Mouse (Mus musculus): ENCODE measurements around the gene Pofut1.
"Not testable (repeated sequence)": the region's sequence is repeated elsewhere in the genome, so short reads cannot be mapped to it uniquely, and the experiment has no call there.

Pofut1 gene

GRCm38 (mm10) chr2:153239021-153239859 is 2.1 kb upstream of the Pofut1 start:
- DNase-seq (ENCODE audit: low spot score): no peak

GRCm38 (mm10) chr2:153239860-153240480 is 1.4 kb upstream of the Pofut1 start:
- DNase-seq (ENCODE audit: low spot score): no peak

- peak; percentile 64 for DNase-seq (ENCODE audit: low spot score)
Measured at GRCm38 (mm10) chr2:153240701-153241235, 565 bp upstream of the Pofut1 start.

- no peak for DNase-seq (ENCODE audit: low spot score)
Measured at GRCm38 (mm10) chr2:153242156-153242555, 823 bp downstream of the Pofut1 start.

GRCm38 (mm10) chr2:153249751-153250150 is 8.4 kb downstream of the Pofut1 start:
- DNase-seq (ENCODE audit: low spot score): no peak

- no peak for DNase-seq (ENCODE audit: low spot score)
Measured at GRCm38 (mm10) chr2:153256604-153257003, 15.3 kb downstream of the Pofut1 start.

GRCm38 (mm10) chr2:153259030-153259863 is 17.9 kb downstream of the Pofut1 start:
- DNase-seq (ENCODE audit: low spot score): no peak

- no peak for DNase-seq (ENCODE audit: low spot score)
Measured at GRCm38 (mm10) chr2:153259864-153260674, 18.7 kb downstream of the Pofut1 start.

- DNase-seq (ENCODE audit: low spot score): no peak
Measured at GRCm38 (mm10) chr2:153263053-153263452, 21.7 kb downstream of the Pofut1 start.

- DNase-seq (ENCODE audit: low spot score): no peak
Measured at GRCm38 (mm10) chr2:153267331-153267730, 26.0 kb downstream of the Pofut1 start.

GRCm38 (mm10) chr2:153270231-153270915 is 29.0 kb downstream of the Pofut1 start:
- not testable (repeated sequence) for DNase-seq (ENCODE audit: low spot score)

GRCm38 (mm10) chr2:153274200-153274918 is 33.0 kb downstream of the Pofut1 start:
- DNase-seq (ENCODE audit: low spot score): not testable (repeated sequence)

- DNase-seq (ENCODE audit: low spot score): no peak
Measured at GRCm38 (mm10) chr2:153274919-153275247, 33.5 kb downstream of the Pofut1 start.

GRCm38 (mm10) chr2:153275577-153275976 is 34.2 kb downstream of the Pofut1 start:
- DNase-seq (ENCODE audit: low spot score): not testable (repeated sequence)

GRCm38 (mm10) chr2:153276440-153276839 is 35.1 kb downstream of the Pofut1 start:
- no peak for DNase-seq (ENCODE audit: low spot score)

GRCm38 (mm10) chr2:153276846-153277245 is 35.5 kb downstream of the Pofut1 start:
- DNase-seq (ENCODE audit: low spot score): not testable (repeated sequence)

GRCm38 (mm10) chr2:153278357-153278756 is 37.0 kb downstream of the Pofut1 start:
- no peak for DNase-seq (ENCODE audit: low spot score)

- no peak for DNase-seq (ENCODE audit: low spot score)
Measured at GRCm38 (mm10) chr2:153283919-153284318, 42.6 kb downstream of the Pofut1 start.

GRCm38 (mm10) chr2:153286524-153286923 is 45.2 kb downstream of the Pofut1 start:
- DNase-seq (ENCODE audit: low spot score): no peak

- DNase-seq (ENCODE audit: low spot score): no peak
Measured at GRCm38 (mm10) chr2:153287835-153288234, 46.5 kb downstream of the Pofut1 start.
